Mouse (Mus musculus): Measurements from ENCODE around the gene Olfr17.
A peak's percentile ranks its signal among the peaks of the same experiment; 100 is the strongest.
"Not testable (repeated sequence)": the region's sequence is repeated elsewhere in the genome, so short reads cannot be mapped to it uniquely, and the experiment has no call there.

The Olfr17 gene

GRCm38 (mm10) chr7:107092920-107093319 lies at the start of gene Olfr17:
Gene Olfr17, plus strand, starts transcription at chr7:107093220.
- no peak for DNase-seq (ENCODE audit: low read depth, low spot score)

- DNase-seq (ENCODE audit: low read depth, low spot score), result no peak
These were observed 48.6 kb upstream of the Olfr17 start for GRCm38 (mm10) chr7:107044407-107044806.

GRCm38 (mm10) chr7:107045833-107046232 lies 47.2 kb upstream of the Olfr17 start:
- DNase-seq (ENCODE audit: low read depth, low spot score), result peak; percentile 37

- DNase-seq (ENCODE audit: low read depth, low spot score), result no peak
These were observed 45.4 kb upstream of the Olfr17 start for GRCm38 (mm10) chr7:107047578-107047977.

- no peak for DNase-seq (ENCODE audit: low read depth, low spot score)
These were observed 22.3 kb upstream of the Olfr17 start, which contains the start of gene Olfr714 for GRCm38 (mm10) chr7:107070681-107071080. Gene Olfr714, plus strand, starts transcription at chr7:107070981.

GRCm38 (mm10) chr7:107110269-107110668 lies 17.2 kb downstream of the Olfr17 start, which contains the start of gene Olfr715b:
Gene Olfr715b, minus strand, starts transcription at chr7:107110369.
- DNase-seq (ENCODE audit: low read depth, low spot score), result not testable (repeated sequence)

- DNase-seq (ENCODE audit: low read depth, low spot score), result not testable (repeated sequence)
These were observed 38.0 kb downstream of the Olfr17 start, which contains the start of gene Olfr715 for GRCm38 (mm10) chr7:107130983-107131382. Gene Olfr715, minus strand, starts transcription at chr7:107131083.

GRCm38 (mm10) chr7:107138027-107138426 lies 45.0 kb downstream of the Olfr17 start, which contains the start of gene Olfr716:
Gene Olfr716, plus strand, starts transcription at chr7:107138327.
- not testable (repeated sequence) for DNase-seq (ENCODE audit: low read depth, low spot score)

Data from embryo, embryonic 11.5 days (tissue).